14 mouse cellular contexts compared by ENCODE assay signal in the genomic region with DNA sequence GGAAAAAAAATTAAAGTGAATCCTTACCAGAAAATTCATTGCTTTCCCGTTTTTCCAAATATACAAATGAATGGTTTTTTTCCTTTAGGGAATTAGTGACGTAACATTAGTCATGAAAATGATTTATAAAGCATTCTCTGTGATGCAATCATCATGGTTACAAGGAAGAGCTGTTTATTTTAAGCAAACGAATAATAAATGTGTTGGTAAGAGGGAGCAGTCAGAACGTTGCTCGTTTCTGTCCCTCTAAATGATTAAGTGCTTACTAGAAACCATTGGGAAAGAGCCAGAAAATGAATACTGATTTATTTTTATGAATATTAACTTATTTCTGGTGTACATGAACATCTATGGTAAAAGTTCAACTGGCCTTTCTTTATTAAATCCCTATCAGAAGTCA. TPM values are rescaled to one million over a fixed set of nuclear protein-coding genes. Genes with fewer than 3 reads are reported as not detected.
DNase-seq lines count a peak whose midpoint lies in the region; ATAC-seq and TF ChIP-seq lines count a peak whose summit lies in the region.
"Had no signal": no experiment of that assay in that cellular context is flagged by ENCODE, and none has a peak within 500 bp of the region (broad histone marks: within the 10 kb centered on the region; RNA-seq: fewer than 3 reads in every experiment).

No protein-coding gene starts in this region.

- H3K36me3 ChIP-seq in lung, postnatal 0 days (ENCODE audit: insufficient read depth, low read length) = no peaks in the 10 kb centered on the region
- H3K36me3 ChIP-seq in midbrain, embryonic 13.5 days = no peaks in the 10 kb centered on the region
- H3K36me3 ChIP-seq: embryonic facial prominence, embryonic 13.5 days; embryonic facial prominence, embryonic 15.5 days; forebrain, embryonic 15.5 days; G1E had no signal

- no peaks in the 10 kb centered on the region for H3K9me3 ChIP-seq in lung, postnatal 0 days (ENCODE audit: low read length)
- no peaks in the 10 kb centered on the region for H3K9me3 ChIP-seq in midbrain, embryonic 13.5 days
- H3K9me3 ChIP-seq: embryonic facial prominence, embryonic 13.5 days; embryonic facial prominence, embryonic 15.5 days; forebrain, embryonic 13.5 days; forebrain, embryonic 15.5 days; G1E had no signal

- H3K4me2 ChIP-seq in lung, postnatal 0 days (replicated peaks; ENCODE audit: low read depth, low read length) = no peak overlapping the region
- no peak overlapping the region for H3K4me2 ChIP-seq in midbrain, embryonic 13.5 days (replicated peaks)
- H3K4me2 ChIP-seq: embryonic facial prominence, embryonic 13.5 days; embryonic facial prominence, embryonic 15.5 days; forebrain, embryonic 13.5 days; forebrain, embryonic 15.5 days had no signal

- TF ChIP-seq CTCF in lung, postnatal 0 days (IDR thresholded peaks at IDR 0.05) = no peak

- DNase-seq in lung, postnatal 0 days (ENCODE audit: low spot score) = peak; percentile 37
- no peak for DNase-seq in lung, postnatal 4 days
- peak; percentile 46 for DNase-seq in Muller cell, postnatal 12 days (ENCODE audit: inconsistent ontology term)
- DNase-seq in adipocyte (ENCODE audit: low spot score) = peak; percentile 65
- no peak for DNase-seq in thymus, postnatal 36 days
- DNase-seq in spleen, postnatal 10 days (ENCODE audit: low spot score in 2 of 2) = no peak

- no peak for TF ChIP-seq EP300 in lung, postnatal 0 days (IDR thresholded peaks at IDR 0.05)

- no peak overlapping the region for H3K27ac ChIP-seq in lung, postnatal 0 days (ENCODE audit: low read length)
- no peak overlapping the region for H3K27ac ChIP-seq in midbrain, embryonic 13.5 days
- H3K27ac ChIP-seq: embryonic facial prominence, embryonic 13.5 days; embryonic facial prominence, embryonic 15.5 days; forebrain, embryonic 13.5 days; forebrain, embryonic 15.5 days had no signal

- 28% methylated on average over 5 of the region's 5 CpGs for WGBS in lung, postnatal 0 days
- WGBS in midbrain, embryonic 13.5 days = 78% methylated on average over 5 of the region's 5 CpGs

- no peaks in the 10 kb centered on the region for H3K27me3 ChIP-seq in lung, postnatal 0 days (replicated peaks; ENCODE audit: insufficient read depth, low read length)
- H3K27me3 ChIP-seq in midbrain, embryonic 13.5 days = no peaks in the 10 kb centered on the region
- H3K27me3 ChIP-seq: embryonic facial prominence, embryonic 13.5 days; embryonic facial prominence, embryonic 15.5 days; forebrain, embryonic 13.5 days; forebrain, embryonic 15.5 days; Patski had no signal

- H3K4me3 ChIP-seq in lung, postnatal 0 days (ENCODE audit: low read depth, low read length) = no peak overlapping the region
- no peak overlapping the region for H3K4me3 ChIP-seq in midbrain, embryonic 13.5 days (replicated peaks)
- H3K4me3 ChIP-seq: embryonic facial prominence, embryonic 13.5 days; embryonic facial prominence, embryonic 15.5 days; forebrain, embryonic 13.5 days; forebrain, embryonic 15.5 days had no signal

- H3K9ac ChIP-seq in lung, postnatal 0 days (replicated peaks; ENCODE audit: low read depth) = no peak overlapping the region
- no peak overlapping the region for H3K9ac ChIP-seq in midbrain, embryonic 13.5 days (replicated peaks)
- H3K9ac ChIP-seq: embryonic facial prominence, embryonic 13.5 days; embryonic facial prominence, embryonic 15.5 days; forebrain, embryonic 13.5 days; forebrain, embryonic 15.5 days; forebrain, postnatal 0 days had no signal

- ATAC-seq in lung, postnatal 0 days = no peak
- ATAC-seq in midbrain, embryonic 13.5 days = no peak

- H3K4me1 ChIP-seq in lung, postnatal 0 days (ENCODE audit: insufficient read depth, low read depth, low read length) = no peaks in the 10 kb centered on the region
- no peaks in the 10 kb centered on the region for H3K4me1 ChIP-seq in midbrain, embryonic 13.5 days (replicated peaks)
- H3K4me1 ChIP-seq: embryonic facial prominence, embryonic 13.5 days; embryonic facial prominence, embryonic 15.5 days; forebrain, embryonic 13.5 days; forebrain, embryonic 15.5 days had no signal

RNA-seq across cellular contexts. Expression of a gene that starts 28.1 kb away (rescaled TPM):
- polyA plus RNA-seq in lung, postnatal 0 days (2015; fragmentation: Nextera tagmentation; extraction: Ambion mirVana) = 23.1 and 27.3 TPM in 2 replicates
- 36.8 and 38.3 TPM in 2 replicates for polyA plus RNA-seq in midbrain, embryonic 13.5 days (2015; fragmentation: Nextera tagmentation; extraction: Ambion mirVana)

Comparison
In these comparisons a context has a peak if more than half of its experiments do, and no peak if none do; other contexts are left out.
1. DNase-seq: peak in lung, postnatal 0 days (single experiment), Muller cell, postnatal 12 days (single experiment) and adipocyte (single experiment); none in lung, postnatal 4 days (0 of 2), thymus, postnatal 36 days (0 of 2) and spleen, postnatal 10 days (0 of 2).